Mouse (Mus musculus): ENCODE data around the gene Unc13a. TPM values are rescaled to one million over a fixed set of nuclear protein-coding genes. Genes with fewer than 3 reads are reported as not detected.

Gene Unc13a
- polyA plus RNA-seq, 1 experiment from 2014 or later, result 0.41 TPM

GRCm38 (mm10) chr8:71594324-71594722 lies 77.2 kb downstream of the Unc13a start:
- H3K9me3 ChIP-seq (ENCODE audit: control insufficient read depth, low read length), result no peaks in the 10 kb centered on the region
- ATAC-seq (replicated peaks; ENCODE audit: low FRiP score), result no peak
- 0 out of 2 replicates have a peak, but pooled peaks cover under 1% of the 10 kb centered on the region for H3K27me3 ChIP-seq (replicated peaks; ENCODE audit: control insufficient read depth, insufficient read depth, low read length)
- no peak overlapping the region for H3K9ac ChIP-seq (ENCODE audit: low read depth, low read length)
- no peaks in the 10 kb centered on the region for H3K36me3 ChIP-seq (ENCODE audit: control insufficient read depth, insufficient read depth, low read length)
- 87% methylated on average over 4 of the region's 4 CpGs for WGBS
- no peak overlapping the region for H3K27ac ChIP-seq (ENCODE audit: low read depth, low read length)
- no peak overlapping the region for H3K4me3 ChIP-seq (ENCODE audit: low read depth, low read length)
- no peak for DNase-seq (ENCODE audit: low spot score)
- no peak overlapping the region for H3K4me2 ChIP-seq
- H3K4me1 ChIP-seq (replicated peaks; ENCODE audit: control insufficient read depth, insufficient read depth, low read length), result peaks cover 14% of the 10 kb centered on the region

GRCm38 (mm10) chr8:71593556-71594323 lies 77.8 kb downstream of the Unc13a start:
- no peak for ATAC-seq (replicated peaks; ENCODE audit: low FRiP score)
- Histone ChIP-seq H3K27me3 (replicated peaks; ENCODE audit: control insufficient read depth, insufficient read depth, low read length) (no peaks in the 10 kb centered on the region), H3K4me3 (ENCODE audit: low read depth, low read length) (peak overlapping the region; percentile 90; the same call in 1 of the 2 replicates), H3K4me1 (replicated peaks; ENCODE audit: control insufficient read depth, insufficient read depth, low read length) (peaks cover 14% of the 10 kb centered on the region), H3K36me3 (ENCODE audit: control insufficient read depth, insufficient read depth, low read length) (no peaks in the 10 kb centered on the region), H3K27ac (ENCODE audit: low read depth, low read length) (no peak overlapping the region), H3K4me2 (peak overlapping the region; percentile 78), H3K9me3 (ENCODE audit: control insufficient read depth, low read length) (no peaks in the 10 kb centered on the region), H3K9ac (ENCODE audit: low read depth, low read length) (peak overlapping the region; percentile 98)
- DNase-seq (ENCODE audit: low spot score), result no peak
- 87% methylated on average over 8 of the region's 8 CpGs for WGBS

- H3K27me3 ChIP-seq (replicated peaks; ENCODE audit: control insufficient read depth, insufficient read depth, low read length), result no peaks in the 10 kb centered on the region
- H3K36me3 ChIP-seq (ENCODE audit: control insufficient read depth, insufficient read depth, low read length), result no peaks in the 10 kb centered on the region
- no peak for DNase-seq (ENCODE audit: low spot score)
- peak overlapping the region; percentile 90 for H3K4me3 ChIP-seq (ENCODE audit: low read depth, low read length)
- H3K9me3 ChIP-seq (ENCODE audit: control insufficient read depth, low read length), result no peaks in the 10 kb centered on the region
- H3K4me2 ChIP-seq, result peak overlapping the region; percentile 78
- H3K9ac ChIP-seq (ENCODE audit: low read depth, low read length), result peak overlapping the region; percentile 98
- peak; percentile 44 for ATAC-seq (replicated peaks; ENCODE audit: low FRiP score)
- WGBS, result 4% methylated on average over 59 of the region's 60 CpGs
- peak overlapping the region; percentile 98 for H3K27ac ChIP-seq (ENCODE audit: low read depth, low read length)
- peaks cover 14% of the 10 kb centered on the region for H3K4me1 ChIP-seq (replicated peaks; ENCODE audit: control insufficient read depth, insufficient read depth, low read length)
Observed at GRCm38 (mm10) chr8:71592374-71593170, 79.0 kb downstream of the Unc13a start.

GRCm38 (mm10) chr8:71591471-71592373 lies 79.8 kb downstream of the Unc13a start, which contains the start of gene Pgls:
Gene Pgls (plus strand): TSS chr8:71592176.
- DNase-seq (ENCODE audit: low spot score), result peak; percentile 95
- ATAC-seq (replicated peaks; ENCODE audit: low FRiP score), result peak; percentile 86
- H3K9me3 ChIP-seq (ENCODE audit: control insufficient read depth, low read length), result no peaks in the 10 kb centered on the region
- peak within 1 kb of the TSS; percentile 98 for H3K9ac ChIP-seq (ENCODE audit: low read depth, low read length)
- peak within 1 kb of the TSS; percentile 90 for H3K4me3 ChIP-seq (ENCODE audit: low read depth, low read length)
- peak within 1 kb of the TSS; percentile 78 for H3K4me2 ChIP-seq
- H3K36me3 ChIP-seq (ENCODE audit: control insufficient read depth, insufficient read depth, low read length), result no peaks in the 10 kb centered on the region
- H3K27ac ChIP-seq (ENCODE audit: low read depth, low read length), result peak within 1 kb of the TSS; percentile 98
- H3K27me3 ChIP-seq (replicated peaks; ENCODE audit: control insufficient read depth, insufficient read depth, low read length), result no peaks in the 10 kb centered on the region
- WGBS, result under 1% methylated on average over 71 of the region's 71 CpGs
- peaks cover 14% of the 10 kb centered on the region for H3K4me1 ChIP-seq (replicated peaks; ENCODE audit: control insufficient read depth, insufficient read depth, low read length)

GRCm38 (mm10) chr8:71591017-71591416 lies 80.5 kb downstream of the Unc13a start:
- 23% methylated on average over 5 of the region's 5 CpGs for WGBS
- Histone ChIP-seq H3K9ac (ENCODE audit: low read depth, low read length) (peak overlapping the region; percentile 98), H3K36me3 (ENCODE audit: control insufficient read depth, insufficient read depth, low read length) (no peaks in the 10 kb centered on the region), H3K9me3 (ENCODE audit: control insufficient read depth, low read length) (no peaks in the 10 kb centered on the region), H3K27ac (ENCODE audit: low read depth, low read length) (peak overlapping the region; percentile 98), H3K4me2 (peak overlapping the region; percentile 78), H3K4me3 (ENCODE audit: low read depth, low read length) (peak overlapping the region; percentile 90), H3K4me1 (replicated peaks; ENCODE audit: control insufficient read depth, insufficient read depth, low read length) (peaks cover 11% of the 10 kb centered on the region), H3K27me3 (replicated peaks; ENCODE audit: control insufficient read depth, insufficient read depth, low read length) (no peaks in the 10 kb centered on the region)
- DNase-seq (ENCODE audit: low spot score) (no peak), ATAC-seq (replicated peaks; ENCODE audit: low FRiP score) (no peak)

GRCm38 (mm10) chr8:71588762-71589161 lies 82.8 kb downstream of the Unc13a start:
- H3K4me2 ChIP-seq, result no peak overlapping the region
- DNase-seq (ENCODE audit: low spot score) (no peak), ATAC-seq (replicated peaks; ENCODE audit: low FRiP score) (no peak)
- H3K4me3 ChIP-seq (ENCODE audit: low read depth, low read length), result no peak overlapping the region
- H3K9me3 ChIP-seq (ENCODE audit: control insufficient read depth, low read length), result no peaks in the 10 kb centered on the region
- peaks cover 11% of the 10 kb centered on the region for H3K4me1 ChIP-seq (replicated peaks; ENCODE audit: control insufficient read depth, insufficient read depth, low read length)
- H3K36me3 ChIP-seq (ENCODE audit: control insufficient read depth, insufficient read depth, low read length), result no peaks in the 10 kb centered on the region
- no peaks in the 10 kb centered on the region for H3K27me3 ChIP-seq (replicated peaks; ENCODE audit: control insufficient read depth, insufficient read depth, low read length)
- H3K9ac ChIP-seq (ENCODE audit: low read depth, low read length), result no peak overlapping the region
- H3K27ac ChIP-seq (ENCODE audit: low read depth, low read length), result no peak overlapping the region
- 75% methylated on average over 3 of the region's 3 CpGs for WGBS

- Histone ChIP-seq H3K36me3 (ENCODE audit: control insufficient read depth, insufficient read depth, low read length) (no peaks in the 10 kb centered on the region), H3K9me3 (ENCODE audit: control insufficient read depth, low read length) (no peaks in the 10 kb centered on the region), H3K4me1 (replicated peaks; ENCODE audit: control insufficient read depth, insufficient read depth, low read length) (peaks cover 4% of the 10 kb centered on the region; the same call in 1 of the 2 replicates), H3K27ac (ENCODE audit: low read depth, low read length) (no peak overlapping the region), H3K9ac (ENCODE audit: low read depth, low read length) (no peak overlapping the region), H3K4me2 (no peak overlapping the region), H3K4me3 (ENCODE audit: low read depth, low read length) (no peak overlapping the region), H3K27me3 (replicated peaks; ENCODE audit: control insufficient read depth, insufficient read depth, low read length) (no peaks in the 10 kb centered on the region)
- DNase-seq (ENCODE audit: low spot score) (no peak), ATAC-seq (replicated peaks; ENCODE audit: low FRiP score) (no peak)
- 43% methylated on average over 2 of the region's 2 CpGs for WGBS
Observed at GRCm38 (mm10) chr8:71586891-71587290, 84.7 kb downstream of the Unc13a start.

GRCm38 (mm10) chr8:71580201-71580600 lies 91.4 kb downstream of the Unc13a start:
- H3K9me3 ChIP-seq (ENCODE audit: control insufficient read depth, low read length), result no peaks in the 10 kb centered on the region
- WGBS, result 53% methylated on average over 9 of the region's 9 CpGs
- H3K9ac ChIP-seq (ENCODE audit: low read depth, low read length), result no peak overlapping the region
- no peak overlapping the region for H3K27ac ChIP-seq (ENCODE audit: low read depth, low read length)
- H3K4me1 ChIP-seq (replicated peaks; ENCODE audit: control insufficient read depth, insufficient read depth, low read length), result no peaks in the 10 kb centered on the region
- H3K27me3 ChIP-seq (replicated peaks; ENCODE audit: control insufficient read depth, insufficient read depth, low read length), result no peaks in the 10 kb centered on the region
- DNase-seq (ENCODE audit: low spot score), result no peak
- no peak overlapping the region for H3K4me3 ChIP-seq (ENCODE audit: low read depth, low read length)
- H3K4me2 ChIP-seq, result no peak overlapping the region
- H3K36me3 ChIP-seq (ENCODE audit: control insufficient read depth, insufficient read depth, low read length), result no peaks in the 10 kb centered on the region
- ATAC-seq (replicated peaks; ENCODE audit: low FRiP score), result no peak

All from liver, embryonic 11.5 days (tissue).